Mouse (Mus musculus) kidney, adult 2 months (tissue): ENCODE measurements around the gene Xkr8. TPM values are rescaled to one million over a fixed set of nuclear protein-coding genes. Genes with fewer than 3 reads are reported as not detected.
"Not testable (repeated sequence)": the region's sequence is repeated elsewhere in the genome, so short reads cannot be mapped to it uniquely, and the experiment has no call there.

Source experiments
- DNase-seq: peaks from one replicate; pipeline ENCODE4 v3.0.0; 2021
- H3K27ac ChIP-seq: fragments of 200-500 bp; 2 replicates; pipeline ENCODE4 v1.5.1; 2012; ENCODE audit warnings: low read depth, low read length, control low read depth, inconsistent platforms; ENCODE audit not compliant: insufficient read depth
- H3K27me3 ChIP-seq: fragments of 200-500 bp; replicated peaks from 2 replicates; pipeline ENCODE4 v1.6.1; 2012; ENCODE audit warnings: mild to moderate bottlenecking, moderate library complexity, low read length, inconsistent platforms; ENCODE audit not compliant: control insufficient read depth, insufficient read depth
- H3K36me3 ChIP-seq: fragments of 200-500 bp; 2 replicates; pipeline ENCODE4 v1.6.1; 2012; ENCODE audit warnings: mild to moderate bottlenecking, moderate library complexity, low read length, inconsistent platforms; ENCODE audit not compliant: control insufficient read depth, insufficient read depth
- H3K4me1 ChIP-seq: fragments of 200-500 bp; 2 replicates; pipeline ENCODE4 v1.6.1; 2011; ENCODE audit warnings: low read length; ENCODE audit not compliant: control insufficient read depth, insufficient read depth
- H3K4me3 ChIP-seq: fragments of 200-500 bp; 2 replicates; pipeline ENCODE4 v1.5.1; 2011; ENCODE audit warnings: mild to moderate bottlenecking, low read depth, low read length, control low read depth; ENCODE audit not compliant: insufficient read depth
- CTCF ChIP-seq: fragments of 200-500 bp; conservative IDR thresholded peaks from 2 replicates; pipeline ENCODE4 v1.5.1; 2011; ENCODE audit warnings: low read depth, mild to moderate bottlenecking, control low read depth, low read length, moderate library complexity, mixed read lengths; ENCODE audit not compliant: insufficient read depth, insufficient read length
- POLR2A ChIP-seq: fragments of 200-500 bp; IDR thresholded peaks from one replicate; pipeline ENCODE4 v1.6.1; 2011; ENCODE audit warnings: low read depth, low read length, control low read depth
- WGBS: fragments of 180-500 bp; shearing (Covaris S2); methylation state at CpG from one replicate; pipeline ENCODE4 v1.1.7; 2018; 5-methylcytosine and 5-hydroxymethylcytosine counted together
- polyA plus RNA-seq: library from polyadenylated mRNA; depleted of rRNA; stranded (reverse); fragments of >200 nt; gene quantifications from 2 replicates; pipeline ENCODE4 v1.2.3, GENCODE M21; 2012

Xkr8 gene
- polyA plus RNA-seq, 1 experiment, result 4.4 TPM

DNA sequence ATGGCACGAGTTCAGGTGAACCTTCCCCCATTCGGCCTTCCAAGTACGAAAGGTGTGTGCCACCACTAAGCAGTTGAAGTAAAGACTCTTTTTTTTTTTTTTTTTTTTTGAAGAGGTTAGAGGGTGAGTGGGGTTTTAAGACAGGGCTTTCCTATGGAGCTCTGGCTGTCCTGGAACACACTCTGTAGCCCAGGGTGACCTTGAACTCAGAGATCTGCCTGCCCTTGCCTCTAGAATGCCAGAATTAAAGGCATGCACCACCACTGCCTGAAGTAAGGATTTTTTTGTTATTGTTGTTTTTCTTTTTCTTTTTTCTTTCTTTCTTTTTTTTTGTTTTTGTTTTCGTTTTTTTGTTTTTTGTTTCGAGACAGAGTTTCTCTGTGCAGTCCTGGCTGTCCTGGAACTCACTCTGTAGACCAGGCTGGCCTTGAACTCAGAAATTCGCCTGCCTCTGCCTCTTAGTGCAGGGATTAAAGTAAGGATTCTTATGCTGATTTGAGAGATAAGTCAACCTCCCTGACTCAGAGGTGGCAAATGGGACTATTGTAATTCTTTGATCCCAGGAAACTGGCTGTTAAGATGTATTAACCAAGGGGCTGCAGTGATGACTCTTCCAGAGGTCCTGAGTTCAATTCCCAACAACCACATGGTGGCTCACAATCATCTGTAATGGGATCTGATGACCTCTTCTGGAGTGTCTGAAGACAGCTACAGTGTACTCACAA is 17.1 kb upstream of the Xkr8 start:
- no peak for DNase-seq
- Histone ChIP-seq H3K4me1 (no peaks in the 10 kb centered on the region), H3K27ac (no peak overlapping the region), H3K27me3 (no peaks in the 10 kb centered on the region), H3K4me3 (no peak overlapping the region), H3K36me3 (no peaks in the 10 kb centered on the region)
- TF ChIP-seq CTCF (no peak), POLR2A (no peak)
- 84% methylated on average over 6 of the region's 6 CpGs for WGBS

DNA sequence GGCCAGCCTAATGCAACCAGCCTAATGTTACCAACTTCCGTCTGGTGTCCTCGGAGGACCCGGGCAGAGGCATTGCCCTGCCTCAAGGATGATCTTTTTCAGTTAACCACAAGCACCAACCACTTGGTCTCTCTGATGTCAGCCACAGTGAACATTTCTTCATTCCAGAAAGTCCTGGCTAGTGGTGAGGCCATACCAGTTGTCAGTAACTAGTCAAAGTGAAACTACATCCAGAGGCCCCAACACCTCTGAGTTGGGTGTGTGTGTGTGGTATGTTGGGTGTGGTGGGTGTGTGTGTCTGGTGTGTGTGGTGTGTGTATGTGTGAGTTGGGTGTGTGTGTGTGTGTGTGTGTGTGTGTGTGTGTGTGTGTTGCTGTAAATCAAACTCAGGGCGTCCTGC is 16.4 kb upstream of the Xkr8 start:
- TF ChIP-seq CTCF (no peak), POLR2A (no peak)
- 89% methylated on average over 4 of the region's 4 CpGs for WGBS
- no peak overlapping the region for H3K27ac ChIP-seq
- no peaks in the 10 kb centered on the region for H3K4me1 ChIP-seq
- H3K36me3 ChIP-seq, result no peaks in the 10 kb centered on the region
- H3K4me3 ChIP-seq, result no peak overlapping the region
- no peak for DNase-seq
- no peaks in the 10 kb centered on the region for H3K27me3 ChIP-seq

GRCm38 (mm10) chr4:132747664-132748259 is 15.4 kb upstream of the Xkr8 start:
- whole genome bisulfite sequencing, result 41% methylated on average over 9 of the region's 9 CpGs
- H3K4me1 ChIP-seq, result no peaks in the 10 kb centered on the region
- H3K36me3 ChIP-seq, result no peaks in the 10 kb centered on the region
- peak overlapping the region; percentile 41; the same call in 1 of the 2 replicates for H3K4me3 ChIP-seq
- no peaks in the 10 kb centered on the region for H3K27me3 ChIP-seq
- H3K27ac ChIP-seq, result peak overlapping the region; percentile 65
- DNase-seq, result peak; percentile 76
- TF ChIP-seq POLR2A (no peak), CTCF (no peak)

GRCm38 (mm10) chr4:132746911-132747517 is 14.7 kb upstream of the Xkr8 start:
- Histone ChIP-seq H3K36me3 (no peaks in the 10 kb centered on the region), H3K27me3 (no peaks in the 10 kb centered on the region), H3K27ac (peak overlapping the region; percentile 61), H3K4me1 (no peaks in the 10 kb centered on the region), H3K4me3 (no peak overlapping the region)
- DNase-seq, result no peak
- TF ChIP-seq CTCF, result no peak
- no peak for TF ChIP-seq POLR2A
- WGBS, result 84% methylated on average over 9 of the region's 9 CpGs

DNA sequence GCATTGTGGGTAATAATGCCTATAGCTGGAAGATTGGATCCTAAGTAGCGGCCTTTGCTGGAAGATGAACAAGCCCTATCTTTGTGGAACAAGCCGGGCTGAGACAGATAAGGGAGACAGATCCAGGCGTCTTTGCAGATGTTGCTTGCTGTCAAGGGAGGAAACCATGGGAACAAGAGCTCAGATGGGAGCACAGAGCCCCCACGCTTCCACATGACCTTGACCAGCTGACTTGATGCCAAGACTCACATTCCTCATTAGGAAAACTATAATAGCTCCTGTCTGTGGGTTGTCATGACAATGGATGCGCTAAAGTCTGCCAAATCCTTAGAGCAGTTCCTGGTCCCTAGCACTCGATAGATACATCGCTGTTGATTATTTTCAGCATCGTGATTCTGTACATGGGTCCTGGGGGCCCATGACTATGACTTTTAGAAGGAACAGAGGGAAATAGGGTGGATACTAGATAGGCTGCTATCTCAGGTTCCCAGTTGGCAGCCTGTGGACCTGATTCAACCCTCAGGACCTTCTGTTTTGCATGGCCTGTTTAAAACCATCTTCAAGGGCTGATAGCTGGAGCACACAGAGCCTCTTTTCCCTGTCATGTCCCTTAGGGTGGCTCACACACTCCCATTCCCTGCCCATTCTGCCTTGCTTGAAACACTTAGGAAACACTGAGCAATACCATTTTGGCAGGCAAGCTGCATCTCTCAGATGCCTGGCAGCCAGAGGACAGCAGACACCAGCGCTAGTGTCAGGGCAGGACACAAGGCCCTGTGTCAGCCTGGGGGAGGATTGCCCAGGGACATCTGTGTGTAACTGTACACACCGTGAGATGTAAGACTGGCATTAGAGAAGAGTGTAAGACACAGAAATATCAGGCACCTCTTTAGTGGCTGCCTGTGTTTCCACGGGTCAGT is 11.9 kb upstream of the Xkr8 start:
- Histone ChIP-seq H3K4me3 (no peak overlapping the region), H3K4me1 (no peaks in the 10 kb centered on the region), H3K36me3 (no peaks in the 10 kb centered on the region), H3K27me3 (no peaks in the 10 kb centered on the region), H3K27ac (no peak overlapping the region)
- DNase-seq, result no peak
- whole genome bisulfite sequencing, result 67% methylated on average over 11 of the region's 11 CpGs
- TF ChIP-seq CTCF (no peak), POLR2A (no peak)

DNA sequence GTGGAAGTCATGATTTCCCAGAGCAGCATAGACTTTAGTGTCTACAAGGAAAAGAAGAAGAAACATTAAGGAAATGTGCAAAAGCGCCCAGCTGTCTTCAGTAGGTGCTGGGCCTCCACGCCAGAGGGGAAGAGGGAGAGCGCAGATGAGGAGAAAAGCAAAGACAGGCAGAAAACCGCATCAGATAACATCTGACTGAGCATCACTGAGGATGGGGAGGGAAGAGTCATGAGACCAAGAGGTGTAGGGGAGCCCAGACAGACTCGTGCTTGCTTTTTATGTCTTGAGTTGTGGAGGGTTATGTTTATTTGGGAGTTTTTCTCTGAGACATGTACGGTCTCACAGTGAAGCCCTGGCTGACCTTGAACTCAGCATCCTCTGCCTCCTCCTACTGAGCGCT is 9.1 kb upstream of the Xkr8 start:
- H3K36me3 ChIP-seq, result no peaks in the 10 kb centered on the region
- no peak overlapping the region for H3K4me3 ChIP-seq
- TF ChIP-seq CTCF, result no peak
- no peak for TF ChIP-seq POLR2A
- H3K27ac ChIP-seq, result no peak overlapping the region
- WGBS, result 92% methylated on average over 7 of the region's 7 CpGs
- no peak for DNase-seq
- H3K27me3 ChIP-seq, result no peaks in the 10 kb centered on the region
- H3K4me1 ChIP-seq, result no peaks in the 10 kb centered on the region

- not testable (repeated sequence) for H3K27me3 ChIP-seq, DNase-seq, H3K4me1 ChIP-seq, H3K36me3 ChIP-seq, H3K4me3 ChIP-seq, H3K27ac ChIP-seq
- WGBS, result 94% methylated on average over 9 of the region's 9 CpGs
These were observed 4.8 kb upstream of the Xkr8 start for GRCm38 (mm10) chr4:132737154-132737553.
